Mouse (Mus musculus) forebrain, embryonic 13.5 days (tissue): ENCODE measurements around the gene Cisd3. TPM values are rescaled to one million over a fixed set of nuclear protein-coding genes. Genes with fewer than 3 reads are reported as not detected.
"Not testable (repeated sequence)": the region's sequence is repeated elsewhere in the genome, so short reads cannot be mapped to it uniquely, and the experiment has no call there.

Experiments used
- ATAC-seq: fragments of 200-750 bp; cut with Nextera tagmentation; 2 replicates; pipeline ENCODE4 v1.8.0; 2017
- H3K27ac ChIP-seq: fragments of 300-500 bp; sonication (generic); 2 replicates; pipeline ENCODE4 v1.5.1; 2015; ENCODE audit warnings: inconsistent platforms, mild to moderate bottlenecking, moderate library complexity
- H3K27me3 ChIP-seq: fragments of 300-500 bp; sonication (generic); 2 replicates; pipeline ENCODE4 v1.6.1; 2015; ENCODE audit warnings: mild to moderate bottlenecking, inconsistent platforms
- H3K36me3 ChIP-seq: fragments of 300-500 bp; sonication (generic); 2 replicates; pipeline ENCODE4 v1.6.1; 2015; ENCODE audit warnings: mild to moderate bottlenecking, inconsistent platforms; ENCODE audit not compliant: poor library complexity, severe bottlenecking
- H3K4me1 ChIP-seq: fragments of 300-500 bp; sonication (generic); 2 replicates; pipeline ENCODE4 v1.6.1; 2015; ENCODE audit warnings: inconsistent platforms
- H3K4me2 ChIP-seq: fragments of 300-500 bp; sonication (generic); 2 replicates; pipeline ENCODE4 v1.6.1; 2015; ENCODE audit warnings: inconsistent platforms, mild to moderate bottlenecking, moderate library complexity
- H3K4me3 ChIP-seq: fragments of 300-500 bp; sonication (generic); 2 replicates; pipeline ENCODE4 v1.5.1; 2015; ENCODE audit warnings: mild to moderate bottlenecking, inconsistent platforms
- H3K9ac ChIP-seq: fragments of 300-500 bp; sonication (generic); 2 replicates; pipeline ENCODE4 v1.6.1; 2015; ENCODE audit warnings: mild to moderate bottlenecking, inconsistent platforms
- H3K9me3 ChIP-seq: fragments of 300-500 bp; sonication (generic); replicated peaks from 2 replicates; pipeline ENCODE4 v1.6.1; 2016; ENCODE audit warnings: inconsistent platforms
- WGBS: fragments of 180-500 bp; shearing (Covaris S2); methylation state at CpG from one replicate; pipeline ENCODE4 v1.1.7; 2015; 5-methylcytosine and 5-hydroxymethylcytosine counted together
- polyA plus RNA-seq: library from polyadenylated mRNA; unstranded; fragments of >200 nt; fragmentation: Nextera tagmentation; extraction: Ambion mirVana; gene quantifications from 2 replicates; pipeline ENCODE4 v1.2.1, GENCODE M21; 2015

Gene Cisd3
- 12.8 and 17.3 TPM in 2 replicates for polyA plus RNA-seq

DNA sequence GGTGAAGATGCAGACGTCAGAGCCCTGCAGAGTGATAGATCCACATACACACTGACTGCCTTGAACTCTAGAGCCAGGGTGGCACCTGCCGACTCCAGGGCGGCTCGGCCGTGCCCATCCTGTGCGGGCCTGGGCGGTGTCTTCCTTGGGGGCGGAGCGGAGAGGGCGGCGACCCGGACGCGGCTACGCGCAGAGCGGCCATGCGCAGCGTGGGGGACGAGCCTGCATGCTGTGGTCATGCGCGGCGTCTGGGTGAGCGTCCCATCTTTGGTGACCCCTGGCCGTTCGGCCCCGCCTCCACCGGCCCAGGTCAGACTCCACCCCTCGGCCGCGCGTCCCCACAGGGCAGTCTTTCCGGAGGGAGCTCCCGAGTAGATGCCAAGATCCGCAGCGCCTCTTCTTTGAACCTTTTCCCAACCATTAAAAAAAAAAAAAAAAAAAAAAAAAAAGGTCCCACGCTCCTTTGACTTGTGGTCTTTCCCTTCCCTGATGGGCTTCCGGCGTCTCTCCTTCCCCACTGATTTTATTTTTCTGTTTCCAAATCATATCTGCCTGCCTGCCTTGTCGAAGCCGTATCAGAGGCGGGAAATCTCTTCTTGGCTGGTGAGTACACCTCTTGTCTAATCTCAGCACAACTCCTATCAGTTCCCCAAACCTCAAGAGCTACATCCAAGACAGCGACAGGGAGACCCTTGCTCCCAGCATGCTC lies at the start of gene Cisd3:
Gene Cisd3 (plus strand): TSS at position 214 of the 709 bp plus-strand sequence.
- H3K4me3 ChIP-seq, result peak within 1 kb of the TSS; percentile 46
- H3K36me3 ChIP-seq, result peaks cover 47% of the 10 kb centered on the region
- no peaks in the 10 kb centered on the region for H3K27me3 ChIP-seq
- peak within 1 kb of the TSS; percentile 35; the same call in 1 of the 2 replicates for H3K27ac ChIP-seq
- H3K4me2 ChIP-seq, result peak within 1 kb of the TSS; percentile 92
- ATAC-seq, result peak; percentile 71
- H3K9ac ChIP-seq, result peak within 1 kb of the TSS; percentile 72
- 1% methylated on average over 41 of the region's 43 CpGs for WGBS
- H3K4me1 ChIP-seq, result peaks cover 21% of the 10 kb centered on the region
- no peaks in the 10 kb centered on the region for H3K9me3 ChIP-seq

DNA sequence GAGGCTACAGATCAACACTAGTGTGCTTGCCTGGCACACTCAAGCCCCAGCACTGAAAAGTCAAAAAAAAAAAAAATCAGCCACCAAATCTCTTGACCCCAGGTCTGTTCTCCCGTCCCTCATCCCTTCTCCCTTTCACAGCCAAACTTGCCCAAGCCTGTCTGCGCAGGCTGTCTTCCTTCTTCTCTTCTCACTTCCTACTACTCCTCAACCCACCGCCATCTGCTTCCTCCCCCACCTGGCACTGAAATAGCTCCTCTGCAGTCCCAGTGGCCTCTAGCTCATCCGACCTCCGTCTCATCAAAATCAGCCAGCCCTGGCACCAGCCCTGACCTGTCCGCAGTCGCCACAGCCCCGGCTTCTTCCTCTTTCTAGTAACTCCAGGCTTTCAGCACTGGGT lies 44.0 kb upstream of the Cisd3 start:
- H3K9ac ChIP-seq, result no peak overlapping the region
- 68% methylated on average over 8 of the region's 8 CpGs for WGBS

DNA sequence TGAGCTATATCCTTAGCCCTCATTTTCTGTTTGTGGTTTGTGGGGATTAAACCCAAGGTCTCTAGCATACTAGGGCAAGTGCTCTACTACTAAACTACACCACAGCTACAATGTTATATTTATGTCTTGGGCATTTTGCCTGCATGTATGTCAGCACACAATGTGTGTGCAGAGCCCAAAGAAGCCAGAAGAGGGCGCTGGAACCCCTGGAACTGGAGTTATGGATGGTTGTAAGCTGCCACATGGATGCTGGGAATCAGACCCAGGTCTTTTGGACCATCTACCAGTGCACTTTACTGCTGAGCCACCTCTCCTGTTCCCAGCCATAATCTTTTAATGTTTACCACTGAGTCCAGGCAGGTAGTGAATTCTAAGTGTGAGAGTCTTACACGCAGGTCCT lies 42.9 kb upstream of the Cisd3 start:
- H3K4me2 ChIP-seq, result no peak overlapping the region
- no peak overlapping the region for H3K27ac ChIP-seq
- H3K9ac ChIP-seq, result no peak overlapping the region
- H3K9me3 ChIP-seq, result no peaks in the 10 kb centered on the region
- no peak overlapping the region for H3K4me3 ChIP-seq
- 47% methylated on average over 2 of the region's 2 CpGs for WGBS
- no peaks in the 10 kb centered on the region for H3K36me3 ChIP-seq
- no peak for ATAC-seq
- no peaks in the 10 kb centered on the region for H3K4me1 ChIP-seq
- H3K27me3 ChIP-seq, result 0 out of 2 replicates have a peak, but pooled peaks cover 3% of the 10 kb centered on the region

More for the DNA sequence above, 44.0 kb upstream of the Cisd3 start:
- no peak overlapping the region for H3K4me3 ChIP-seq
- H3K36me3 ChIP-seq, result no peaks in the 10 kb centered on the region
- no peak overlapping the region for H3K4me2 ChIP-seq
- H3K4me1 ChIP-seq, result no peaks in the 10 kb centered on the region
- no peak for ATAC-seq
- H3K27ac ChIP-seq, result no peak overlapping the region
- no peaks in the 10 kb centered on the region for H3K9me3 ChIP-seq
- 0 out of 2 replicates have a peak, but pooled peaks cover 3% of the 10 kb centered on the region for H3K27me3 ChIP-seq

DNA sequence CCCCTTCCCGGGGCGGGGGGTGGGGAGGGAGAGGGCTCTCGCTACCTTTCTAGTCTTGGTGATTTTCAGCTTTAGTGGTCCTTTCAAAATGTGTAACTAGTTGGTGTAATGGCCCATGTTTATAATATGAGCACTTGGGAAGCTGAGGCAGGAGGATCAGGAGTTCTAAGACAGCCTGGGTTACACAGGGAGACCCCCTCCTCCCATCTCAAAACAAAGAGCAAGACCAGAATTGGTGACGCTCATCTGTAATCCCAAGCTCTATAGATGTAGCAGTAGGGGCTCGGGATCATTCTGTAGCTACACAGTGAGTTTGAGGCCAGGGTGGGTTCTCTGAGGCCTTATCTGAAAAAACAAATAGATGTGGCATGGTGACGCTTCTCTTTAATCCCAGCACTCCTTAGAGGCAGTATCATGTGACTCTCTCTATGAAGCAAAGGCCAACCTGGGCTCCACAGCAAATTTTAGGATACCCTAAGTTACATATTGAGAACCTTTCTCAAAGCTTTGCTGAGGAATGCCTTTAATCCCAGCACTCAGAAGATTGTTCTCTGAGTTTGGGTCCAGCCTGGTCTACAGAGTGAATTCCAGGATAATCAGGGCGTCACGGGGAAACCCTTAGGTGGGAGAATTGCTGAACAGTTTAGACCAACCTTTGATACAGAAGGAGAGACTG lies 42.1 kb upstream of the Cisd3 start:
- no peaks in the 10 kb centered on the region for H3K27me3 ChIP-seq
- 81% methylated on average over 8 of the region's 8 CpGs for WGBS
- H3K4me1 ChIP-seq, result no peaks in the 10 kb centered on the region
- no peaks in the 10 kb centered on the region for H3K9me3 ChIP-seq
- H3K9ac ChIP-seq, result no peak overlapping the region
- ATAC-seq, result no peak
- no peak overlapping the region for H3K4me3 ChIP-seq
- no peak overlapping the region for H3K4me2 ChIP-seq
- no peaks in the 10 kb centered on the region for H3K36me3 ChIP-seq
- no peak overlapping the region for H3K27ac ChIP-seq

DNA sequence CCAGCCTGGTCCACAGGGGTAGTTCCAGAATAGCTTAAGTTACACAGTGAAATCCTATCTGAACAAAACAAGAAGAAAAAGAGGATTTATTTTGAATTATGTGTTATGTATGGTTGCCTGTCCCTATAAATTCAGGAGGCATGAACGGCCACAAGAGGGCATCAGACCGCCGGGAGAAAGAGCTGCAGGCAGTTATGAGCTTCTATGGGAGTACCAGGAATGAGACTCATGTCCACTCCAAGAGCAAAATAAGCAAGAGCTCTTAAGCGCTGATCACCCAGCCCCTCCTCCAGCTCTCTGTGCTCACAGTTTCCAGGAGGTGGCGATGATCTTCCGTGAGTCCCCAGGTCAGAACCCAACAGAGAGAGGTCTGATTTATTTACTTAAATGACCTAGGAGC lies 40.8 kb upstream of the Cisd3 start:
- H3K4me3 ChIP-seq, result no peak overlapping the region
- WGBS, result 2% methylated on average over 6 of the region's 6 CpGs
- no peaks in the 10 kb centered on the region for H3K27me3 ChIP-seq
- ATAC-seq, result no peak
- no peaks in the 10 kb centered on the region for H3K4me1 ChIP-seq
- no peaks in the 10 kb centered on the region for H3K36me3 ChIP-seq
- H3K27ac ChIP-seq, result no peak overlapping the region
- no peaks in the 10 kb centered on the region for H3K9me3 ChIP-seq
- H3K9ac ChIP-seq, result no peak overlapping the region
- no peak overlapping the region for H3K4me2 ChIP-seq

DNA sequence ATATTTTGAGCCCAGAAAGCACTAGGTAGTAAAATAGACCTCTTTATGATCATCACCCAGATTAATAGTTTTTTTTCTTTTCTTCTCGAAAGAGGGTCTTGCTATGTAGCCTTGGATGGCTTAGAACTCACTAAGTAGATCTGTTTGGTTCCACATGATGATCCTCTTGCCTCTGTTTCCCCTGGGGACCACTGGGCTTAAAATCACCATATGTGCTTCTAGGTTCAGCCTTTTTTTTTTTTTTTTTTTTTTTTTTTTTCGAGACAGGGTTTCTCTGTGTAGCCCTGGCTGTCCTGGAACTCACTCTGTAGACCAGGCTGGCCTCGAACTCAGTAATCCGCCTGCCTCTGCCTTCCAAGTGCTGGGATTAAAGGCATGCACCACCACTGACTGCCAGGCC lies 37.1 kb upstream of the Cisd3 start:
- H3K4me3 ChIP-seq, H3K9me3 ChIP-seq, ATAC-seq, H3K27me3 ChIP-seq, H3K9ac ChIP-seq, H3K4me1 ChIP-seq, H3K4me2 ChIP-seq, H3K27ac ChIP-seq, H3K36me3 ChIP-seq: not testable (repeated sequence)
- 76% methylated on average over 4 of the region's 4 CpGs for WGBS

DNA sequence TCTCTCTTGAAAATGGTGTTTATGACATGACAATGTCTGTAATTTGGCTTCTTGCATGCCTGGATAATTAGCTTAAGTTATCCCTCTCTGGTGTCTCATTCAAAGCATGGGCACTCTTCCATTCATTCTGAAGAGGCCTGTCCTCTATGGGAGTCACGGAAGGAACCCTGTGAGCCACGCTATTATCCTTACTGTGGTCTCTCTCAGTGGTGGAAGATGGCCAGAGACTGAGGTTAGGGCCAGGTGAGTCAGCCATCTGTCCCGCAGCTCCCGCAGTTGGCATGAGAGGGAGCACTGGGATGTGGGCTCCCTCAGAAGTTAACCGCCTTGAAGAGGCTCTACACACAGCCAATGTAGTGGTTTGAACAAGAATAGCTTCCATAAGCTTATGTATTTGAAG lies 35.3 kb upstream of the Cisd3 start:
- no peak for ATAC-seq
- no peak overlapping the region for H3K4me2 ChIP-seq
- WGBS, result 43% methylated on average over 5 of the region's 5 CpGs
- H3K36me3 ChIP-seq, result no peaks in the 10 kb centered on the region
- H3K4me3 ChIP-seq, result no peak overlapping the region
- peaks cover 9% of the 10 kb centered on the region; the same call in 1 of the 2 replicates for H3K4me1 ChIP-seq
- H3K27ac ChIP-seq, result no peak overlapping the region
- H3K9me3 ChIP-seq, result no peaks in the 10 kb centered on the region
- no peaks in the 10 kb centered on the region for H3K27me3 ChIP-seq
- no peak overlapping the region for H3K9ac ChIP-seq

DNA sequence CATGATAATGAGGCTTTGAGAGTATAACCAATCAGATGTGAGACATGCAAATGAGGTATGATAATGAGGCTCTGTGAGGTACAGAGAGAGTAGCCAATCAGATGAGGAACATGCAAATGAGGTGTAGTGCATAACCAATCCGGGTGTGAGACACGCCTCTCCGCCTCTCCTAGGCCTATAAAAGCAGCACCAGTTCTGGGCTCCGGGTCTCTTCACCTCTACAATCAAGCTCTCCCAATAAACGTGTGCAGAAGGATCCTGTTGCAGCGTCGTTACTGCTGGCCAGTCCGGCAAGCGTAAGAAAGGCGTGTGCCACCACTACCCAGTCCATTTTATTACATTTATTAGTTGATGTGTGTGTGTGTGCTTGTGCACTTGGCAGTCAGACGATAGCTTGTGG lies 32.2 kb upstream of the Cisd3 start:
- not testable (repeated sequence) for H3K36me3 ChIP-seq, H3K4me1 ChIP-seq, H3K9ac ChIP-seq, H3K4me2 ChIP-seq, H3K9me3 ChIP-seq, ATAC-seq, H3K27ac ChIP-seq, H3K27me3 ChIP-seq, H3K4me3 ChIP-seq
- 92% methylated on average over 11 of the region's 11 CpGs for WGBS

DNA sequence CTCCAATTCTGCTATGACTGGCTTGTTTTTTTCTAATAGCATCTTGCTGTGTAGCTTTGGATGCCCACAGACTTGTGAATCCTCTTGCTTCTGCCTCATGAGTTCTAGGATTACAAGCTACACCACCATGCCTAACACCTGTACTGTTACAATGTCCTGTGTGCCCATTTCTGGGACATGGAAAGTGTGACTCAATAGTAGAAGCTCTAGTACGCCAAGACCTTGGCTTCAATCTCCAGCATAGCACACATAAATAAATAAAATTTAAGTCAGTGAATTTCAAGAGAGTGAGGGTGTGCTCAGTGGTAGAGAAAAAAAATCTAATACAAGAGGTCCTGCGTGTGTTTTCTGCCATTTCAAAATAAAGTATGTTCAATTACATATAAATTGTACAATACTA lies 31.4 kb upstream of the Cisd3 start:
- Histone ChIP-seq H3K9me3 (no peaks in the 10 kb centered on the region), H3K9ac (no peak overlapping the region), H3K4me1 (peaks cover 10% of the 10 kb centered on the region), H3K36me3 (no peaks in the 10 kb centered on the region), H3K27me3 (no peaks in the 10 kb centered on the region; the same call in 1 of the 2 replicates), H3K4me2 (no peak overlapping the region), H3K27ac (no peak overlapping the region), H3K4me3 (no peak overlapping the region)
- WGBS, result 92% methylated on average over 2 of the region's 2 CpGs
- no peak for ATAC-seq

DNA sequence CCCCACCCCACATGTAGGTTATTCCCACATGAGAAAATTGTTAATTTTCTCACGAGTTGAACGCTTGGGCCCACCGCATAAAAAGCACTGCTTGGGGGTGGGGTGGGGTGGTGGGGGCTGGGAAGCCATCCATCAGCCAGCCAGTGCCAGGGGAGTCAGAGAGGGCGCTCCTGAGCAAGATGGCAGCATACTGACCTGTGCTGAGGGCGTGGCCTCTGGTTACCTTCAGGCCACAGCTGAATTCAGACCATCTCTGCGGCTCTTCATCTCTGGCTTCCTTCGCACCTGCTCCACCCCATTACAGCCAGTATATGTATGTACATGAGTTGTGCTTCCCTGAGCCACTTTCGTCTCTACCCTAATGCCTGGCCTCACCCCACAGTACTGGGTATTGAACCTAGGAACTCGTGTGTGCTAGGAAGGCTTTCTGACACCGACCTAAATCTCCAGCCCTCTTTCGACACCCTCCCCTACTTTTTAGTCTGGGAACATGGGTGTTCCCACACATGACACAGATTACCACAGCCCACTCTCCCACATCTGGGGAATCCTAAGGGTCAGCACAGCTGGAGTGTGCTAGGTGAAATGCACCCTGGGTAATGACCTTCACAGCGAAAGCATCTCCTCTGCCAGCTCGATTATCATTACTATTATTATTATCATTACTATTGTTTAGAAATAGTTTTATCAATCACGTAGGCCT lies 29.2 kb upstream of the Cisd3 start:
- ATAC-seq, result no peak
- no peaks in the 10 kb centered on the region for H3K36me3 ChIP-seq
- no peak overlapping the region for H3K9ac ChIP-seq
- H3K4me1 ChIP-seq, result peaks cover 18% of the 10 kb centered on the region
- H3K4me2 ChIP-seq, result no peak overlapping the region
- H3K27me3 ChIP-seq, result peaks cover 10% of the 10 kb centered on the region
- whole genome bisulfite sequencing, result 70% methylated on average over 14 of the region's 14 CpGs
- H3K9me3 ChIP-seq, result no peaks in the 10 kb centered on the region
- H3K4me3 ChIP-seq, result no peak overlapping the region
- H3K27ac ChIP-seq, result no peak overlapping the region

DNA sequence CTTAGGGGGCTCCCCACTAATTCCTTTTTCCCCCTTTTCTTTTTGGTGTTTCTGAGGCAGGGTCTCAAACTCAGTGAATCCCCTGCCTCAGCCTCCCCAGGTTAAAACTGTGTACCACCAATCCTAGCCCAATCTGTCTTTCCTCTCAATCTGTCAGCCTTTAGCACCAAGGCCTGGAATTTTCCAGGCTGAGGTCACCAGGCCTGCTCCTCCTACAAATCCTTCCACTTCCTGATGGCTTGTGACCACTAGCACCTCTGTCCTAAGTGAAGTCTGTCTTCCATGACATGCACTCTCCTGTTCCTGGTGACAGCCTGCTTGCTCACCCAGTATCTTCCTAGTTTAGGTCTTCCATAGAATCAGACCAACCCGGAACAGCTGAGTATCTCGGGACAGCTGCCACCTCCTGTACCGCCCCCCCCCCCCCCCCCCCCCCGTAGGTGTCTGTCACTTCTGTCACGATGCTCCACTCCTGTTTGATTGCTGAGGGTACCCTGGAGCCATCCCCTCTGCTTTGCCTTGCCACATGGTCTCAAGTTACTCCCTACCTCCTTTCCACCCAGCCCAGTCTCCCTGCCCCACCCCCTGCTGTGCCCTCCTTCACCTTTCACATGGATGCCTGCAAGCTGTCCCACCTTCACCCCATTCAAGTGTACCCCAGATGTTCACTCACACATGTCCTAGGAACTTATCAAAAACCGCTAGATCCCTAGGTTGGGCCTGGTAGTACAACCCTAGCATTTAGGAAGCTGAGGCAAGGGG lies 28.3 kb upstream of the Cisd3 start:
- Histone ChIP-seq H3K27me3 (peaks cover 19% of the 10 kb centered on the region), H3K4me1 (peaks cover 28% of the 10 kb centered on the region), H3K9ac (no peak overlapping the region), H3K27ac (no peak overlapping the region), H3K4me3 (no peak overlapping the region), H3K4me2 (no peak overlapping the region), H3K36me3 (no peaks in the 10 kb centered on the region), H3K9me3 (no peaks in the 10 kb centered on the region)
- ATAC-seq, result no peak
- 49% methylated on average over 4 of the region's 6 CpGs for WGBS

DNA sequence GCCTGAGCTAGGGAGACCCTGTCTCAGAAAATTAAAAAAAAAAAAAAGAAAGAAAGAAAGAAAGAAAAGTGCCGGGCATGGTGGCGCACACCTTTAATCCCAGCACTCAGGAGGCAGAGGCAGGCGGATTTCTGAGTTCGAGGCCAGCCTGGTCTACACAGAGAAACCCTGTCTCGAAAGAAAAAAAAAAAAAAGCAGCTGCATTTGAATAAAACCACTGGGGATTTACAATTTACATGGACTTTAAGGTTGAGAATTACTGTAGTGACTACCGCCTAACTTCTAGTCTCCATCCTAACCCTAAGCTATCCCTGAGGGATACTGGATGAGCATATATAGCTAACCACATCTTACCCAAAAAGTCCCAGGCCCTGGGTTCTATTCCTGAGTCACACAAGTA lies 27.7 kb upstream of the Cisd3 start:
- Histone ChIP-seq H3K4me1 (peaks cover 32% of the 10 kb centered on the region), H3K27me3 (peaks cover 22% of the 10 kb centered on the region)
- not testable (repeated sequence) for H3K36me3 ChIP-seq, H3K9me3 ChIP-seq, H3K4me2 ChIP-seq, ATAC-seq, H3K27ac ChIP-seq, H3K9ac ChIP-seq, H3K4me3 ChIP-seq
- 90% methylated on average over 6 of the region's 6 CpGs for WGBS
